Mouse (Mus musculus) spleen, adult 2 months (tissue): ENCODE measurements around the gene Atoh1.

Source experiments
- CTCF ChIP-seq: fragments of 200-500 bp; IDR thresholded peaks from 2 replicates; pipeline ENCODE4 v1.5.1; 2011; ENCODE audit warnings: mild to moderate bottlenecking, inconsistent platforms; ENCODE audit not compliant: insufficient read depth, insufficient read length, insufficient replicate concordance; ENCODE audit errors: extremely low read depth
- POLR2A ChIP-seq: fragments of 200-500 bp; IDR thresholded peaks from 2 replicates; pipeline ENCODE4 v1.6.1; 2011; ENCODE audit warnings: low read depth, low read length, inconsistent platforms

GRCm38 (mm10) chr6:64683974-64684373 lies 45.0 kb upstream of the Atoh1 start:
- TF ChIP-seq CTCF (no peak), POLR2A (no peak)
